Mouse (Mus musculus) liver, embryonic 13.5 days (tissue): ENCODE results near the gene Ddx11. TPM values are rescaled to one million over a fixed set of nuclear protein-coding genes. Genes with fewer than 3 reads are reported as not detected.
A peak's percentile ranks its signal among the peaks of the same experiment; 100 is the strongest.

Experiments used
- ATAC-seq: fragments of 200-750 bp; cut with Nextera tagmentation; 2 replicates; pipeline ENCODE4 v1.8.0; 2017; ENCODE audit warnings: low read depth, mild to moderate bottlenecking, moderate number of reproducible peaks, moderate library complexity
- DNase-seq: peaks from one replicate; pipeline ENCODE4 v3.0.0; 2022
- H3K27ac ChIP-seq: fragments of 300-500 bp; sonication (generic); 2 replicates; pipeline ENCODE4 v1.5.1; 2015; ENCODE audit warnings: moderate library complexity, mild to moderate bottlenecking, inconsistent platforms
- H3K27me3 ChIP-seq: fragments of 300-500 bp; sonication (generic); 2 replicates; pipeline ENCODE4 v1.6.1; 2015; ENCODE audit warnings: mild to moderate bottlenecking, inconsistent platforms
- H3K36me3 ChIP-seq: fragments of 300-500 bp; sonication (generic); 2 replicates; pipeline ENCODE4 v1.6.1; 2015; ENCODE audit warnings: mild to moderate bottlenecking, inconsistent platforms
- H3K4me1 ChIP-seq: fragments of 300-500 bp; sonication (generic); replicated peaks from 2 replicates; pipeline ENCODE4 v1.6.1; 2015; ENCODE audit warnings: inconsistent platforms
- H3K4me2 ChIP-seq: fragments of 300-500 bp; sonication (generic); 2 replicates; pipeline ENCODE4 v1.6.1; 2015; ENCODE audit warnings: inconsistent platforms, mild to moderate bottlenecking, moderate library complexity
- H3K4me3 ChIP-seq: fragments of 300-500 bp; sonication (generic); replicated peaks from 2 replicates; pipeline ENCODE4 v1.5.1; 2015; ENCODE audit warnings: mild to moderate bottlenecking, inconsistent platforms
- H3K9ac ChIP-seq: fragments of 300-500 bp; sonication (generic); 2 replicates; pipeline ENCODE4 v1.6.1; 2015; ENCODE audit warnings: mild to moderate bottlenecking, inconsistent platforms
- H3K9me3 ChIP-seq: fragments of 300-500 bp; sonication (generic); replicated peaks from 2 replicates; pipeline ENCODE4 v1.6.1; 2016; ENCODE audit warnings: inconsistent platforms
- WGBS: fragments of 180-500 bp; shearing (Covaris S2); methylation state at CpG from one replicate; pipeline ENCODE4 v1.1.7; 2015; ENCODE audit not compliant: insufficient replicate concordance; 5-methylcytosine and 5-hydroxymethylcytosine counted together
- polyA plus RNA-seq: library from polyadenylated mRNA; unstranded; fragments of >200 nt; fragmentation: Nextera tagmentation; extraction: Ambion mirVana; gene quantifications from 2 replicates; pipeline ENCODE4 v1.2.1, GENCODE M21; 2015

The Ddx11 gene
- polyA plus RNA-seq, 1 experiment from 2014 or later, result 8.6 TPM

DNA sequence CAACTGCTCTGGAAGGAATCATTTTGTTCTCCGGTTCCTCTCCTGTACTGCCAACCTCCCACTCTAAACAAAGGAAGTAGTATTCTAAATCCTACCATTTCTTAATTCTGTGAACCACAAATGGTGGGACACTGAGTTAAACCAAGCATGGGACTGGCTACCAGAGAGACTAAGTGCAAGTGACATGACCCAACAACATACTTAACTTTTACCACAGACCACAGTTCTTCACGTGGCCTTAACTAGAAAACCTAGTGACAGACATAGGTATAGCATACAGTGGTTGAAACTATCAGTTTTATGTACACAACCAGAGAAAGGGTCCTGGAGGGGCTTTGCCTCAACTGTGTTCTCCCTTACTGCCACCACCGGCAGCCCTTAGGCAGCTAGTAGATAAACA, 30.7 kb upstream of the Ddx11 start:
- Histone ChIP-seq H3K27me3 (no peaks in the 10 kb centered on the region), H3K36me3 (peaks cover 43% of the 10 kb centered on the region), H3K4me1 (peaks cover 7% of the 10 kb centered on the region; the same call in 1 of the 2 replicates), H3K4me2 (no peak overlapping the region), H3K4me3 (no peak overlapping the region), H3K27ac (no peak overlapping the region), H3K9ac (no peak overlapping the region), H3K9me3 (no peaks in the 10 kb centered on the region)
- DNase-seq (no peak), ATAC-seq (no peak)
- WGBS, result 71% methylated on average over 3 of the region's 3 CpGs

DNA sequence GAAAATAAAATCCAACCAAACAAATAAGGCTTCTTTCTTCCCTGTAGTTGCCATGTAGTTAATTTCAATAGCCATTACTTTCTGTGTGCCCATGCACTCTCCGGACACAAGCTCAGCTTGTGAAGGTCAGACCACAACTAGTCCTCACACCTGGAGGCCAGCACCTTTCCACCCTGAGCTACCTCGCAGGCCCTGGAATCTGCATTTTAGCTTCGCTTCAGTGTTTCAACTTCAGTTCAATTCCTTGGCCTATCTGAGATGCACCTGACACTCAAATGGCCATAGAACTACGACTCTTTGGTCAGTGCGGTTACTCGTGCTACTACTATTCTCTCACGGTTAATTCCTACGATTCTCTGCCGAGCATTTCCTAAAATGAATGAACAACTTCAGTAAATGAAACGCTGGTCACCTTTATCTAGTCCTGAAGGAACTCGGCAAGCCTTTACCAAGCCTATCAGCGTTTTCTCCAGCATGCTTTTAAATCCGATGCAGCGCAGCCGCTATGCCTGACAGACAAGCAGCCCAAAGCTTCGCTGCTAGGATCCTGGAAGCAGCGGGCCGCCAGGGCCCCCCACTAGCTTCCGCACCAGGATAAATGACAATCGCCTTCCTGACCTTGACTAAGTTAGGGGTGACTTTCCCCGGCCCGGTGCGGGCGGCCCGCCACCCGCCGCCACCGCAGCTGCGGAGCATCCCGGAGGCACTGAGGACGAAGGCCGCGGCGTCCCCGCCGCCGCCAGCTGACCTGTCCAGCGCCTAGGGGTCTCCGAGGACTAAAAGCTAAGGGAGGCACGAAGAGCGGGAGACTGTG, 22.5 kb upstream of the Ddx11 start:
- ATAC-seq, result peak; percentile 55
- H3K4me2 ChIP-seq, result peak overlapping the region; percentile 83
- H3K9ac ChIP-seq, result peak overlapping the region; percentile 99
- H3K27ac ChIP-seq, result peak overlapping the region; percentile 92
- H3K4me1 ChIP-seq, result peaks cover 43% of the 10 kb centered on the region
- no peaks in the 10 kb centered on the region for H3K9me3 ChIP-seq
- H3K27me3 ChIP-seq, result no peaks in the 10 kb centered on the region
- peaks cover 5% of the 10 kb centered on the region; the same call in 1 of the 2 replicates for H3K36me3 ChIP-seq
- H3K4me3 ChIP-seq, result peak overlapping the region; percentile 98
- WGBS, result 1% methylated on average over 41 of the region's 41 CpGs
- DNase-seq, result no peak

GRCm38 (mm10) chr17:66101380-66102330, 21.7 kb upstream of the Ddx11 start, which contains the start of gene Ndufv2:
TSS of gene Ndufv2 (minus strand) at chr17:66101559.
- Histone ChIP-seq H3K4me2 (peak within 1 kb of the TSS; percentile 83), H3K9ac (peak within 1 kb of the TSS; percentile 99), H3K4me1 (peaks cover 40% of the 10 kb centered on the region), H3K9me3 (no peaks in the 10 kb centered on the region), H3K36me3 (peaks cover 5% of the 10 kb centered on the region; the same call in 1 of the 2 replicates), H3K27me3 (no peaks in the 10 kb centered on the region), H3K27ac (peak within 1 kb of the TSS; percentile 93), H3K4me3 (peak within 1 kb of the TSS; percentile 98)
- ATAC-seq (peak; percentile 99), DNase-seq (peak; percentile 94)
- WGBS, result under 1% methylated on average over 67 of the region's 67 CpGs

DNA sequence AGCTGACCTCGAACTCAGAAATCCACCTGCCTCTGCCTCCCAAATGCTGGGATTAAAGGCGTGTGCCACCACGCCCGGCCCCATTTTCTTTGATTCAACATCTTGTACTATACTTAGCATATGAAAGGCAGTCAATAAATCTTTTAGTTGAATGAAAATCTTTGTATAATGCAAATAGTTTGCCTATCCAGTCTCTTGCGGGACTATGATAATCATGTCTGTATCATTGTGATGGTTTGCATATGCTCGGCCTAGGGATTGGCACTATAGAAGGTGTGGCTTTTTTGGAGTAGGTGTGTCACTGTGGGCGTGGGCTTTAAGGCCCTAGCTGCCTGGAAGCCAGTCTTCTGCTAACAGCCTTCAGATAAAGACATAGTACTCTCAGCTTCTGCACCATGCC, 19.2 kb upstream of the Ddx11 start:
- Histone ChIP-seq H3K4me3 (no peak overlapping the region), H3K27me3 (no peaks in the 10 kb centered on the region), H3K9me3 (no peaks in the 10 kb centered on the region), H3K9ac (no peak overlapping the region), H3K36me3 (no peaks in the 10 kb centered on the region), H3K4me2 (no peak overlapping the region), H3K4me1 (peaks cover 43% of the 10 kb centered on the region), H3K27ac (no peak overlapping the region)
- DNase-seq (no peak), ATAC-seq (no peak)
- 68% methylated on average over 7 of the region's 7 CpGs for WGBS

DNA sequence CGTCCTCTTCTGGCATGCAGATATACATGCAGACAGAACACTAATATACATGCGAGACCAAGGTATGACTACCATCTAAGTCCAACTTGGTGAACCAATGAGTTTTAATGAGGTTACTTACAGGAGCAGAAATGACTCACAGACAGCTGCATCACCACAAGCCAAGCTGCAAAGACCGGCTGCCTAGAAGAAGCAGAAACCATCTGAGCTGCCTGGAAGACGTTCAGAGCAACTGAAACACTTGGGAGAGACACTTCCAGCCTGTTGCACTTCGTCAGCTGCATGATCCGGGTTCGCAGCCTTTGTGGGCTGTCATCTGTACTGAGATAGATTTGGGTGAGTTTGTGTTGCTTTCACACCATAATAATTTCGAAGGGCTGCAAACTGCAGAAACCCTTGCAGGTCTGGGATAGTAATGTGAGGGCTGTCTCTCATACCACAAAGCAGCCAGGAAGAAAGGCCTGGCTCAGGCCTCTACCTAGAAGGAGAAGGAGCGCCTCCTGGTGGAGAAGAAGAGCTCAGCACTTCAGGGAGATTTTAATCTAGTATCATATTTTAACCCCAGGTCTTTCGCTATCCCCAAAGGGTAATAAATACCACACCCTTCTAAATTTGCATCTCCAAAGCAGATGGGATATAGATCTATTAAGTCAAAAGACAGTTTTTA, 16.6 kb upstream of the Ddx11 start:
- Histone ChIP-seq H3K27ac (no peak overlapping the region), H3K4me2 (no peak overlapping the region), H3K9ac (no peak overlapping the region), H3K27me3 (no peaks in the 10 kb centered on the region), H3K9me3 (no peaks in the 10 kb centered on the region), H3K4me1 (peaks cover 48% of the 10 kb centered on the region), H3K4me3 (no peak overlapping the region), H3K36me3 (no peaks in the 10 kb centered on the region)
- ATAC-seq (no peak), DNase-seq (peak; percentile 44)
- WGBS, result 51% methylated on average over 10 of the region's 10 CpGs

GRCm38 (mm10) chr17:66107466-66107865, 15.9 kb upstream of the Ddx11 start:
- DNase-seq (no peak), ATAC-seq (no peak)
- no peaks in the 10 kb centered on the region for H3K27me3 ChIP-seq
- H3K4me2 ChIP-seq, result no peak overlapping the region
- 67% methylated on average over 8 of the region's 8 CpGs for WGBS
- no peak overlapping the region for H3K9ac ChIP-seq
- no peaks in the 10 kb centered on the region for H3K9me3 ChIP-seq
- H3K4me3 ChIP-seq, result no peak overlapping the region
- peaks cover 48% of the 10 kb centered on the region for H3K4me1 ChIP-seq
- no peaks in the 10 kb centered on the region for H3K36me3 ChIP-seq
- no peak overlapping the region for H3K27ac ChIP-seq

DNA sequence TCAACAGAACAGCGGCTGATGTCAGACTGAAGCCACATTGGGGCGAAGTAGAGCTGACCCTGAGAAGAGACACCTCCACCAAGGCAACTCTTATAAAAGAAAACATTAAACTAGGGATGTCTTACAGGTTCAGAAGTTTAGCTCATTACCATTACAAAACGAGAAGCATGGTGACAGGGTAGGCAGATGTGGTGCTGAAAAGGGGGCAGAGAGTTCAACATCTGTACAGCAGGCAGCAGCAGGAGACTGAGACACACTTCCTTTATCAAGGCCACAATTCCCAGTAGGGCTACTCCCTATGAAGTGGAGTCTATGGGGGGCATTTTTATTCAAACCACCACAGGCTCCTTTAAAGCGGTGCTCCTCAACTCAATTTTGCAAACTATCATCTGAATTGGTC, 15.1 kb upstream of the Ddx11 start:
- Histone ChIP-seq H3K4me2 (no peak overlapping the region), H3K4me3 (no peak overlapping the region), H3K4me1 (peaks cover 53% of the 10 kb centered on the region), H3K9ac (no peak overlapping the region), H3K27ac (no peak overlapping the region), H3K9me3 (no peaks in the 10 kb centered on the region), H3K36me3 (no peaks in the 10 kb centered on the region), H3K27me3 (no peaks in the 10 kb centered on the region)
- DNase-seq (no peak), ATAC-seq (no peak)
- WGBS, result 59% methylated on average over 4 of the region's 4 CpGs

DNA sequence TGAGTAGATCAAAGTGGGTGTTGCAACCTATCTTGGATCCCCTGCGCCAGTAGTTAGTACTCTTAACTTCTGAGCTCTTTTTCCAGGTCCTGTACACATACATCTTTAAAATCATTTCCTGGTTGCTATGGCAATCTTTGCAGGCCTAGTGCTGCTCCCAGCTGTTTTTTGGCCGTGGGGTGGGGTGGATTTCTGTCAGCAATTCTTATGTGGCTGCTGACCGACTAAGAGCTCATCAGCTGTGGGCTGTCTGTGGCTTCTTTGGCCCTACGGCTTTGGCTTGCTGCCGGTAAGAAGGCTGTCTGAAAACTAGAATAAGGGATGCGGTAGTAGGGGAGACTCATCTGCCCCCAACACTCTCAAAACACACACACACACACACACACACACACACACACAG, 12.6 kb upstream of the Ddx11 start:
- peak overlapping the region; percentile 75 for H3K27ac ChIP-seq
- no peaks in the 10 kb centered on the region for H3K9me3 ChIP-seq
- H3K4me3 ChIP-seq, result peak overlapping the region; percentile 75
- H3K9ac ChIP-seq, result peak overlapping the region; percentile 76
- DNase-seq (no peak), ATAC-seq (no peak)
- H3K27me3 ChIP-seq, result no peaks in the 10 kb centered on the region
- 21% methylated on average over 6 of the region's 6 CpGs for WGBS
- H3K36me3 ChIP-seq, result peaks cover 24% of the 10 kb centered on the region
- peak overlapping the region; percentile 71 for H3K4me2 ChIP-seq
- peaks cover 45% of the 10 kb centered on the region for H3K4me1 ChIP-seq

GRCm38 (mm10) chr17:66111402-66111959, 11.8 kb upstream of the Ddx11 start, which contains the start of gene Washc1:
TSS of gene Washc1 (plus strand) at chr17:66111545.
- Histone ChIP-seq H3K27me3 (no peaks in the 10 kb centered on the region), H3K9ac (peak within 1 kb of the TSS; percentile 76), H3K9me3 (no peaks in the 10 kb centered on the region), H3K27ac (peak within 1 kb of the TSS; percentile 75), H3K4me3 (peak within 1 kb of the TSS; percentile 75), H3K4me1 (peaks cover 45% of the 10 kb centered on the region), H3K36me3 (peaks cover 31% of the 10 kb centered on the region), H3K4me2 (peak within 1 kb of the TSS; percentile 71)
- under 1% methylated on average over 38 of the region's 41 CpGs for WGBS
- DNase-seq, result peak; percentile 91
- peak; percentile 99 for ATAC-seq

- Histone ChIP-seq H3K27me3 (no peaks in the 10 kb centered on the region), H3K36me3 (peaks cover 38% of the 10 kb centered on the region), H3K4me1 (peaks cover 43% of the 10 kb centered on the region), H3K9ac (peak overlapping the region; percentile 76), H3K9me3 (no peaks in the 10 kb centered on the region), H3K4me3 (peak overlapping the region; percentile 75), H3K27ac (peak overlapping the region; percentile 75), H3K4me2 (peak overlapping the region; percentile 71)
- 26% methylated on average over 4 of the region's 4 CpGs for WGBS
- DNase-seq (no peak), ATAC-seq (no peak)
Observed at GRCm38 (mm10) chr17:66112166-66112565, 11.2 kb upstream of the Ddx11 start.
